Mouse (Mus musculus): ENCODE measurements around the gene Ostc.

GRCm38 (mm10) chr3:130683836-130684235 lies 25.4 kb downstream of the Ostc start:
- TF ChIP-seq CTCF (IDR thresholded peaks at IDR 0.05; ENCODE audit: low read depth, low read length) = no peak
- no peak for TF ChIP-seq POLR2A (IDR thresholded peaks at IDR 0.05; ENCODE audit: borderline replicate concordance, low read depth, low read length)

All from bone marrow macrophage, adult 2 months (primary cell).